Mouse (Mus musculus) midbrain, postnatal 0 days (tissue): ENCODE measurements at regions not wholly inside any gene's neighbourhood (a gene's known extent, or its start where the extent isn't known, plus 50 kb on each side); places are given as distances from the start of the nearest gene placed in this dataset.

Source experiments
- ATAC-seq: fragments of 200-750 bp; cut with Nextera tagmentation; 2 replicates; pipeline ENCODE4 v1.8.0; 2017; ENCODE audit warnings: moderate number of reproducible peaks, mild to moderate bottlenecking, moderate TSS enrichment, moderate library complexity; ENCODE audit not compliant: low FRiP score
- DNase-seq: peaks from one replicate; pipeline ENCODE4 v3.0.0-alpha.2; 2015; ENCODE audit warnings: low spot score
- H3K27ac ChIP-seq: fragments of 300-500 bp; sonication (generic); 2 replicates; pipeline ENCODE4 v1.5.1; 2014; ENCODE audit warnings: low read depth, mild to moderate bottlenecking, low read length, mixed read lengths
- H3K27me3 ChIP-seq: fragments of 300-500 bp; sonication (generic); 2 replicates; pipeline ENCODE4 v1.6.1; 2014; ENCODE audit warnings: low read length, control low read depth, mixed read lengths; ENCODE audit not compliant: insufficient read depth
- H3K36me3 ChIP-seq: fragments of 300-500 bp; sonication (generic); 2 replicates; pipeline ENCODE4 v1.6.1; 2014; ENCODE audit warnings: low read length, control low read depth, mixed read lengths; ENCODE audit not compliant: insufficient read depth
- H3K4me1 ChIP-seq: fragments of 300-500 bp; sonication (generic); 2 replicates; pipeline ENCODE4 v1.6.1; 2014; ENCODE audit warnings: mild to moderate bottlenecking, control low read depth, antibody characterized with exemption, low read length, mixed read lengths; ENCODE audit not compliant: insufficient read depth
- H3K4me2 ChIP-seq: fragments of 300-500 bp; sonication (generic); 2 replicates; pipeline ENCODE4 v1.6.1; 2014; ENCODE audit warnings: low read depth, mild to moderate bottlenecking, low read length, mixed read lengths; ENCODE audit not compliant: poor library complexity, severe bottlenecking
- H3K4me3 ChIP-seq: fragments of 300-500 bp; sonication (generic); 2 replicates; pipeline ENCODE4 v1.5.1; 2014; ENCODE audit warnings: low read depth, mild to moderate bottlenecking, low read length, moderate library complexity
- H3K9ac ChIP-seq: fragments of 300-500 bp; sonication (generic); replicated peaks from 2 replicates; pipeline ENCODE4 v1.6.1; 2014; ENCODE audit warnings: mild to moderate bottlenecking, low read length, moderate library complexity, mixed read lengths; ENCODE audit not compliant: poor library complexity, severe bottlenecking
- H3K9me3 ChIP-seq: fragments of 300-500 bp; sonication (generic); 2 replicates; pipeline ENCODE4 v1.6.1; 2016; ENCODE audit warnings: low read length, control low read depth
- CTCF ChIP-seq: IDR thresholded peaks from 2 replicates; pipeline ENCODE4 v1.5.1; 2016; ENCODE audit warnings: antibody characterized with exemption, mild to moderate bottlenecking
- WGBS: fragments of 180-500 bp; shearing (Covaris S2); extraction: QIAGEN DNeasy Blood & Tissue Kit; methylation state at CpG from one replicate; pipeline ENCODE4 v1.1.7; 2014; 5-methylcytosine and 5-hydroxymethylcytosine counted together

DNA sequence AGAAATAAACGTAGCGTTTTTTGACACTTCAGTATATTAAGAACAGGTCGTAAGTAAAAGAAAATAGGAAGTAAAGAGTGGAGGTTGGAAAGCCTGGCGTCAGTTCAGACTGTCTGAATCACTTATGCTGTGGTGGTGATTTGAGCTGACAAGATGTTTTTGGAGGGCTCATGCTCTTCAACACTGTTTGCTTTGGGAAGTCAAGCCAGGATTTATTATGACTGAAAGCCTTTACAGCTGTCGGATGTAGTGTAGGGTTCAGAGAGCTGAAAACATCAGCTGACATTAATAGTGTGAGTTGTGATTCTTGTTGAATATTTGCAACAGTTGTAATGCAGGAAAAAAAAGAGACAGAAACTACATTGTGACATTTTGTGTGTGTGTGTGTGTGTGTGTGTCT is 1062.9 kb upstream of the 4930412O13Rik start:
- DNase-seq (no peak), ATAC-seq (no peak)
- Histone ChIP-seq H3K36me3 (no peaks in the 10 kb centered on the region), H3K4me3 (no peak overlapping the region), H3K9ac (no peak overlapping the region), H3K4me1 (no peaks in the 10 kb centered on the region), H3K4me2 (no peak overlapping the region), H3K27ac (no peak overlapping the region), H3K27me3 (no peaks in the 10 kb centered on the region), H3K9me3 (no peaks in the 10 kb centered on the region)
- WGBS, result 78% methylated on average over 5 of the region's 5 CpGs
- no peak for TF ChIP-seq CTCF

- Histone ChIP-seq H3K27ac (no peak overlapping the region), H3K27me3 (no peaks in the 10 kb centered on the region), H3K9me3 (no peaks in the 10 kb centered on the region), H3K4me3 (no peak overlapping the region), H3K4me2 (no peak overlapping the region), H3K9ac (no peak overlapping the region), H3K36me3 (no peaks in the 10 kb centered on the region), H3K4me1 (no peaks in the 10 kb centered on the region)
- DNase-seq (no peak), ATAC-seq (no peak)
- TF ChIP-seq CTCF, result no peak
- WGBS, result 81% methylated on average over 2 of the region's 2 CpGs
Observed at GRCm38 (mm10) chr2:8825406-8825805, 1055.6 kb upstream of the 4930412O13Rik start.
